Mouse (Mus musculus) layer of hippocampus, adult 2 months (tissue): ENCODE measurements around the gene Ppara. TPM values are rescaled to one million over a fixed set of nuclear protein-coding genes. Genes with fewer than 3 reads are reported as not detected.
A peak's percentile ranks its signal among the peaks of the same experiment; 100 is the strongest.

ENCODE experiments used
- DNase-seq, 2 experiments: peaks; one replicate each; pipeline ENCODE4 v3.0.0; 2022; ENCODE audit warnings: low spot score in 2 of 2
- H3K27ac ChIP-seq: fragments of 200-600 bp; 2 replicates; pipeline ENCODE4 v1.8.1; 2022
- H3K4me3 ChIP-seq: fragments of 200-600 bp; 2 replicates; pipeline ENCODE4 v1.8.1; 2022; ENCODE audit warnings: mild to moderate bottlenecking
- CTCF ChIP-seq: fragments of 200-600 bp; conservative IDR thresholded peaks from 2 replicates; pipeline ENCODE4 v1.8.1; 2022; ENCODE audit warnings: antibody characterized with exemption, mild to moderate bottlenecking, moderate library complexity
- long read RNA-seq, 2 experiments: library from polyadenylated mRNA; stranded (forward); transcript quantifications; one replicate each; pipeline ENCODE4 v2.0.0; 2021; ENCODE audit warnings: borderline mapping rate in 2 of 2
- total RNA-seq, 2 experiments: library from RNA; stranded (reverse); gene quantifications; 2 replicates each; pipeline ENCODE4 v1.2.3; 2021

Gene Ppara
- 1 to 10 TPM; 3.1 to 3.9 TPM for total RNA-seq
- long read RNA-seq, experiment 1, partial matches to known transcripts: 0 of 1 reads
- long read RNA-seq, experiment 1, other reads (novel, unspliced or antisense): 1 of 1 reads
- long read RNA-seq, experiment 2: 0 reads

- Histone ChIP-seq H3K4me3 (peak within 1 kb of the TSS; percentile 55), H3K27ac (peak within 1 kb of the TSS; percentile 87)
- no peak for DNase-seq
- no peak for TF ChIP-seq CTCF
These were observed at the start of gene Ppara for GRCm38 (mm10) chr15:85734571-85735033. Ppara (plus strand) TSS chr15:85734983.

GRCm38 (mm10) chr15:85686641-85687395 lies 48.0 kb upstream of the Ppara start:
- DNase-seq: peak; percentile 75 to 83
- TF ChIP-seq CTCF: no peak
- Histone ChIP-seq H3K4me3 (peak overlapping the region; percentile 19; the same call in 1 of the 2 replicates), H3K27ac (peak overlapping the region; percentile 100)

GRCm38 (mm10) chr15:85687630-85688410 lies 47.0 kb upstream of the Ppara start:
- DNase-seq: no peak
- TF ChIP-seq CTCF: no peak
- Histone ChIP-seq H3K4me3 (no peak overlapping the region; the same call in 1 of the 2 replicates), H3K27ac (peak overlapping the region; percentile 100)

GRCm38 (mm10) chr15:85688734-85689133 lies 46.0 kb upstream of the Ppara start:
- Histone ChIP-seq H3K4me3 (peak overlapping the region; percentile 11; the same call in 1 of the 2 replicates), H3K27ac (peak overlapping the region; percentile 100)
- DNase-seq: no peak
- TF ChIP-seq CTCF: no peak

GRCm38 (mm10) chr15:85689523-85689922 lies 45.3 kb upstream of the Ppara start:
- no peak for DNase-seq
- no peak overlapping the region for H3K4me3 ChIP-seq
- peak overlapping the region; percentile 100 for H3K27ac ChIP-seq
- no peak for TF ChIP-seq CTCF

- DNase-seq: no peak
- Histone ChIP-seq H3K27ac (peak overlapping the region; percentile 100), H3K4me3 (no peak overlapping the region)
- TF ChIP-seq CTCF: no peak
These were observed 44.7 kb upstream of the Ppara start for GRCm38 (mm10) chr15:85690058-85690457.

GRCm38 (mm10) chr15:85690875-85691274 lies 43.9 kb upstream of the Ppara start:
- peak overlapping the region; percentile 100 for H3K27ac ChIP-seq

GRCm38 (mm10) chr15:85693115-85693514 lies 41.7 kb upstream of the Ppara start:
- Histone ChIP-seq H3K4me3 (no peak overlapping the region), H3K27ac (peak overlapping the region; percentile 46; the same call in 1 of the 2 replicates)
- TF ChIP-seq CTCF: no peak
- DNase-seq: no peak

More at GRCm38 (mm10) chr15:85690875-85691274, 43.9 kb upstream of the Ppara start:
- no peak for TF ChIP-seq CTCF
- no peak for DNase-seq
- no peak overlapping the region for H3K4me3 ChIP-seq

- H3K4me3 ChIP-seq: no peak overlapping the region
- H3K27ac ChIP-seq: peak overlapping the region; percentile 46; the same call in 1 of the 2 replicates
- no peak for TF ChIP-seq CTCF
- DNase-seq: no peak
These were observed 41.0 kb upstream of the Ppara start for GRCm38 (mm10) chr15:85693819-85694218.

GRCm38 (mm10) chr15:85694379-85694778 lies 40.4 kb upstream of the Ppara start:
- Histone ChIP-seq H3K4me3 (no peak overlapping the region), H3K27ac (peak overlapping the region; percentile 46; the same call in 1 of the 2 replicates)
- no peak for TF ChIP-seq CTCF
- DNase-seq: no peak

GRCm38 (mm10) chr15:85695304-85695703 lies 39.5 kb upstream of the Ppara start:
- Histone ChIP-seq H3K27ac (peak overlapping the region; percentile 46), H3K4me3 (no peak overlapping the region)
- TF ChIP-seq CTCF: no peak
- no peak for DNase-seq

GRCm38 (mm10) chr15:85698345-85699034 lies 36.3 kb upstream of the Ppara start:
- H3K4me3 ChIP-seq: no peak overlapping the region
- H3K27ac ChIP-seq: peak overlapping the region; percentile 87
- no peak for DNase-seq
- no peak for TF ChIP-seq CTCF
